Mouse (Mus musculus): Measurements from ENCODE around the gene Znrf1. TPM values are rescaled to one million over a fixed set of nuclear protein-coding genes. Genes with fewer than 3 reads are reported as not detected.

Gene Znrf1
- polyA plus RNA-seq (2012; ENCODE audit: low replicate concordance) = 25.0 and 27.6 TPM in 2 replicates

GRCm38 (mm10) chr8:111536031-111536977 is at the start of gene Znrf1:
Gene Znrf1, plus strand, starts transcription at chr8:111536097.

DNA sequence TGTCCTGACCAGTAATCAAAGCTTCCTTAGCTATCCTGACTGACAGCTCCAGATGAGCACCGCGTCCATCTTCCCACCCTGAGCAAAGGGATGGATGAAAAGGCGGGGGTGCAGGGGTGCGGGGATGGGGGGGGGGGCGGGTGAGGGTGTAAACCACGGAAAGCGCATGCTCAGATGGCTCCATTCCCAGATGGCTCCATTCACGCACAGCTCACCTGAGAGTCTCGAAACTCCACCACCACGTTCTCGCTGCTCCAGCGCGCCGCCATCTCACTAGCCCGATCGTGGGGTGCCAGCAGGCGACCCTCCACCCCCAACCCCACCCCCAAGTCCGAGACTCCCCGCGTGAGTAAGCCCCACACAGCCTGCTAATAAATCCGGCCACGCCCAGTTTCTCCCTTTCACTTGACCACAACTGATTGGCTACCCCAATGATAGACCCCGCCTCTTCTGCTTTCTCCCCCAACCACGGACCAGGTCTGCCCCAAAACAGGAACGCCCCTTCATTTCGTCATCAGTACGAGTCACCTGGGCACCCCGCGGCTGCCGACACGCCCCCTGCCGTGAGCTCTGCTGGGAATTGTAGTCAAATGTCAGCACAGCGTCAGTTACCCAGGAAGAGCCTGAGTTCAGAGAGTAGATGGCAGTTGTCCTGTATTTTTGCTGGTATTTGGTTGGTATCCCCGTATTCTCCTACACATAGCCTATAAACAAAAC is 14.0 kb upstream of the Znrf1 start, which contains the start of gene Wdr59:
Gene Wdr59 (minus strand): TSS at position 380 of the 717 bp plus-strand sequence.

GRCm38 (mm10) chr8:111630105-111630521 is 94.2 kb downstream of the Znrf1 start, which contains the start of gene Ldhd:
Gene Ldhd, minus strand, starts transcription at chr8:111630374.

GRCm38 (mm10) chr8:111643264-111644141 is 107.6 kb downstream of the Znrf1 start, which contains the start of gene Zfp1:
Gene Zfp1, plus strand, starts transcription at chr8:111643401.

Other genes starting within 250 kb of the Znrf1 start
- gene Rfwd3, start 235.9 kb upstream of the Znrf1 start, polyA plus RNA-seq (2012; ENCODE audit: low replicate concordance) = 2.0 and 7.6 TPM in 2 replicates
- gene Mlkl, start 197.9 kb upstream of the Znrf1 start, polyA plus RNA-seq (2012; ENCODE audit: low replicate concordance) = 1.4 and 1.6 TPM in 2 replicates
- gene Fa2h, start 142.3 kb upstream of the Znrf1 start, polyA plus RNA-seq (2012; ENCODE audit: low replicate concordance) = not detected in 2 replicates
- gene Wdr59, start 14.0 kb upstream of the Znrf1 start, polyA plus RNA-seq (2012; ENCODE audit: low replicate concordance) = 0.65 and 2.8 TPM in 2 replicates
- 0.17 and 0.60 TPM in 2 replicates for gene Ldhd, start 94.3 kb downstream of the Znrf1 start, polyA plus RNA-seq (2012; ENCODE audit: low replicate concordance)
- gene Zfp1, start 107.3 kb downstream of the Znrf1 start, polyA plus RNA-seq (2012; ENCODE audit: low replicate concordance) = 4.1 and 5.7 TPM in 2 replicates
- not detected in 2 replicates for gene Ctrb1, start 154.9 kb downstream of the Znrf1 start, polyA plus RNA-seq (2012; ENCODE audit: low replicate concordance)
- gene Bcar1, start 207.7 kb downstream of the Znrf1 start, polyA plus RNA-seq (2012; ENCODE audit: low replicate concordance) = 2.8 and 4.4 TPM in 2 replicates